Mouse (Mus musculus) midbrain, embryonic 13.5 days (tissue): ENCODE results near the gene Gm49711. TPM values are rescaled to one million over a fixed set of nuclear protein-coding genes. Genes with fewer than 3 reads are reported as not detected.
"Not testable (repeated sequence)": the region's sequence is repeated elsewhere in the genome, so short reads cannot be mapped to it uniquely, and the experiment has no call there.

Experiments used
- ATAC-seq: fragments of 200-750 bp; cut with Nextera tagmentation; 2 replicates; pipeline ENCODE4 v1.8.0; 2017; ENCODE audit warnings: mild to moderate bottlenecking, moderate TSS enrichment, moderate library complexity
- H3K27ac ChIP-seq: fragments of 300-500 bp; sonication (generic); 2 replicates; pipeline ENCODE4 v1.5.1; 2015; ENCODE audit warnings: inconsistent platforms, mild to moderate bottlenecking, moderate library complexity
- H3K27me3 ChIP-seq: fragments of 300-500 bp; sonication (generic); 2 replicates; pipeline ENCODE4 v1.6.1; 2015; ENCODE audit warnings: mild to moderate bottlenecking, inconsistent platforms
- H3K36me3 ChIP-seq: fragments of 300-500 bp; sonication (generic); 2 replicates; pipeline ENCODE4 v1.6.1; 2015; ENCODE audit warnings: mild to moderate bottlenecking, inconsistent platforms
- H3K4me1 ChIP-seq: fragments of 300-500 bp; sonication (generic); replicated peaks from 2 replicates; pipeline ENCODE4 v1.6.1; 2015; ENCODE audit warnings: inconsistent platforms
- H3K4me2 ChIP-seq: fragments of 300-500 bp; sonication (generic); replicated peaks from 2 replicates; pipeline ENCODE4 v1.6.1; 2015; ENCODE audit warnings: moderate library complexity, mild to moderate bottlenecking, inconsistent platforms
- H3K4me3 ChIP-seq: fragments of 300-500 bp; sonication (generic); replicated peaks from 2 replicates; pipeline ENCODE4 v1.5.1; 2015; ENCODE audit warnings: mild to moderate bottlenecking, inconsistent platforms
- H3K9ac ChIP-seq: fragments of 300-500 bp; sonication (generic); replicated peaks from 2 replicates; pipeline ENCODE4 v1.6.1; 2015; ENCODE audit warnings: mild to moderate bottlenecking, inconsistent platforms
- H3K9me3 ChIP-seq: fragments of 300-500 bp; sonication (generic); 2 replicates; pipeline ENCODE4 v1.6.1; 2016; ENCODE audit warnings: mild to moderate bottlenecking, inconsistent platforms
- WGBS: fragments of 180-500 bp; shearing (Covaris S2); methylation state at CpG from one replicate; pipeline ENCODE4 v1.1.7; 2015; 5-methylcytosine and 5-hydroxymethylcytosine counted together
- polyA plus RNA-seq: library from polyadenylated mRNA; unstranded; fragments of >200 nt; fragmentation: Nextera tagmentation; extraction: Ambion mirVana; gene quantifications from 2 replicates; pipeline ENCODE4 v1.2.1, GENCODE M21; 2015

The Gm49711 gene
- polyA plus RNA-seq, 1 experiment from 2014 or later: 0.54 TPM

DNA sequence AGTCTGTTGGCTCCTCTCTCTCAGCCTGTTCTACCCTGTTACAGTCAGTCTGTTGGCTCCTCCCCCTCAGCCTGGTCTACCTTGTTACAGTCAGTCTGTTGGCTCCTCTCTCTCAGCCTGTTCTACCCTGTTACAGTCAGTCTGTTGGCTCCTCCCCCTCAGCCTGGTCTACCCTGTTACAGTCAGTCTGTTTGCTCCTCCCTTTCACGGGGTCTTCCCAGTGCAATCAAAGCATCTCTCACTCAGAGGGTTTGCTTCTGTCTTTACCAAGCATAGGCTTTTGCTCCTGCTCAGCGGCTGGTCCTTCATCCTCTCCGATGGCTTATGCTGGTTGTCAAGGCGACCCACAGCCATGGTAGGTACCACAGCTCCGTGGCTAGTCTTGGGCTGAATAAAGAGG is 152.2 kb downstream of the Gm49711 start:
- H3K4me3 ChIP-seq, H3K4me1 ChIP-seq, H3K4me2 ChIP-seq, H3K9me3 ChIP-seq, H3K27me3 ChIP-seq, H3K27ac ChIP-seq, H3K9ac ChIP-seq, ATAC-seq, H3K36me3 ChIP-seq: not testable (repeated sequence)
- WGBS: 70% methylated on average over 5 of the region's 5 CpGs

GRCm38 (mm10) chr16:92213911-92214310 is 155.8 kb downstream of the Gm49711 start:
- WGBS: 50% methylated on average over 1 of the region's 1 CpGs

GRCm38 (mm10) chr16:92215599-92216390 is 157.7 kb downstream of the Gm49711 start:
- Histone ChIP-seq H3K9ac (no peak overlapping the region), H3K27me3 (no peaks in the 10 kb centered on the region), H3K27ac (no peak overlapping the region), H3K36me3 (no peaks in the 10 kb centered on the region), H3K4me1 (no peaks in the 10 kb centered on the region), H3K4me3 (no peak overlapping the region), H3K9me3 (no peaks in the 10 kb centered on the region), H3K4me2 (no peak overlapping the region)
- ATAC-seq: no peak
- WGBS: 69% methylated on average over 8 of the region's 8 CpGs

More at GRCm38 (mm10) chr16:92213911-92214310, 155.8 kb downstream of the Gm49711 start:
- not testable (repeated sequence) for H3K27ac ChIP-seq, H3K4me3 ChIP-seq, H3K9me3 ChIP-seq, H3K4me1 ChIP-seq, ATAC-seq, H3K36me3 ChIP-seq, H3K4me2 ChIP-seq, H3K27me3 ChIP-seq, H3K9ac ChIP-seq

DNA sequence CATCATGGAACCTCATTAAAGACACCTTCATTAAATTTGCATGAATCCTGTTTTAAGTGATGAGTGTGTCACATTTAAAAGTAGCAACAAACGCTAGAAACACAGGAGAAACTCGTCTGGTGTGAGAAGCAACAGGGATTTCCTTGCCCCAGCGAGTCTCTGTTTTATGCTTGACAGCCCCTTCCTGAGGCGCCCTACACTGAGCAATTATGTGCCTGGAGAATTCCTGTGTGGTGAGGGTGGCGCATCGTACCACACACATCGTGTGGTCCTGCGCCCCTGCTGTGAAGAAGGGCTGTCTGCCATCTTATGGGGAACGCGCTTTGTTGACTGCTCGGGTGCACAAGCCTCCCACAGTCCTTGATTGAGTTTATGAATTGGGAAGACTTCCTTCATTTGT is 162.6 kb downstream of the Gm49711 start:
- Histone ChIP-seq H3K4me3 (no peak overlapping the region), H3K4me1 (no peaks in the 10 kb centered on the region), H3K9me3 (no peaks in the 10 kb centered on the region), H3K27ac (no peak overlapping the region), H3K27me3 (no peaks in the 10 kb centered on the region), H3K9ac (no peak overlapping the region), H3K4me2 (no peak overlapping the region), H3K36me3 (no peaks in the 10 kb centered on the region)
- no peak for ATAC-seq
- WGBS: 86% methylated on average over 11 of the region's 11 CpGs

- Histone ChIP-seq H3K9me3 (no peaks in the 10 kb centered on the region), H3K4me2 (no peak overlapping the region), H3K36me3 (no peaks in the 10 kb centered on the region), H3K4me1 (0 out of 2 replicates have a peak, but pooled peaks cover 5% of the 10 kb centered on the region), H3K4me3 (no peak overlapping the region), H3K27me3 (no peaks in the 10 kb centered on the region), H3K27ac (no peak overlapping the region), H3K9ac (no peak overlapping the region)
- no peak for ATAC-seq
- 88% methylated on average over 7 of the region's 7 CpGs for WGBS
Measured at GRCm38 (mm10) chr16:92228332-92228919, 170.3 kb downstream of the Gm49711 start.

- no peaks in the 10 kb centered on the region for H3K9me3 ChIP-seq
- WGBS: 65% methylated on average over 6 of the region's 6 CpGs
- H3K36me3 ChIP-seq: no peaks in the 10 kb centered on the region
- H3K4me2 ChIP-seq: no peak overlapping the region
- no peaks in the 10 kb centered on the region for H3K27me3 ChIP-seq
- H3K27ac ChIP-seq: no peak overlapping the region
- ATAC-seq: no peak
- H3K9ac ChIP-seq: no peak overlapping the region
- H3K4me3 ChIP-seq: no peak overlapping the region
- H3K4me1 ChIP-seq: peaks cover 17% of the 10 kb centered on the region
Measured at GRCm38 (mm10) chr16:92230476-92230931, 172.4 kb downstream of the Gm49711 start.

GRCm38 (mm10) chr16:92234530-92234929 is 176.4 kb downstream of the Gm49711 start:
- H3K27me3 ChIP-seq: no peaks in the 10 kb centered on the region
- 26% methylated on average over 5 of the region's 5 CpGs for WGBS
- H3K4me2 ChIP-seq: no peak overlapping the region
- no peak overlapping the region for H3K27ac ChIP-seq
- no peaks in the 10 kb centered on the region for H3K9me3 ChIP-seq
- no peak overlapping the region for H3K9ac ChIP-seq
- H3K4me1 ChIP-seq: peaks cover 18% of the 10 kb centered on the region
- H3K4me3 ChIP-seq: no peak overlapping the region
- no peak for ATAC-seq
- H3K36me3 ChIP-seq: no peaks in the 10 kb centered on the region

DNA sequence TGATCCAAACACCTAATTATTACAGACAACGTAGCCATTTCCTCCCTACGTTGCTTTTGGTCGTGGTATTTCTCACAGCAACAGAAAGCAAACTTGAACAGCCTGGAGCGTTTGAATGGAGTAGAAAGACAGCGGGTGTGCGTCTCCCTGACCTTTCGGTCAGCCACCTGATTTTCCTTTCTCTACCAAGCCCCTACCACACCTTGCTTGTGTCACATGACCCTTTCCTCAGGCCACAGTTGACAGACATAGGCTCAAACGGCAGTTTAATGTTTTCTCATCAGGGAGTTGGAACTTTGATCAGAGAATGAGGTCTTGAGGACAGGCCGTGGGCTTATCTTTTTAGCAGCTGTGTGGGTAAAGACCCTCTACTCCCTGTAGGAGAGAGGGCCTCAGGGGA is 177.1 kb downstream of the Gm49711 start:
- no peak for ATAC-seq
- Histone ChIP-seq H3K9ac (no peak overlapping the region), H3K27ac (no peak overlapping the region), H3K36me3 (no peaks in the 10 kb centered on the region), H3K27me3 (no peaks in the 10 kb centered on the region), H3K4me2 (no peak overlapping the region), H3K4me3 (no peak overlapping the region), H3K4me1 (peaks cover 16% of the 10 kb centered on the region), H3K9me3 (no peaks in the 10 kb centered on the region)
- 72% methylated on average over 9 of the region's 9 CpGs for WGBS

Other genes with a start within 250 kb of the Gm49711 start
- 149 and 153 TPM in 2 replicates for gene Mrps6, start within 50 bp of the Gm49711 start, polyA plus RNA-seq
- gene Slc5a3, start within 50 bp of the Gm49711 start, polyA plus RNA-seq: 16.3 and 16.8 TPM in 2 replicates
- 2.2 and 5.3 TPM in 2 replicates for gene Kcne2, start 234.1 kb downstream of the Gm49711 start, polyA plus RNA-seq
- gene Smim11, start 243.0 kb downstream of the Gm49711 start, polyA plus RNA-seq: 94.2 and 109 TPM in 2 replicates